Mouse (Mus musculus) inflammation-experienced regulatory T-cells, adult 6 months (primary cell): ENCODE results near the gene Pnpt1. TPM values are rescaled to one million over a fixed set of nuclear protein-coding genes. Genes with fewer than 3 reads are reported as not detected.

Source experiments
- ATAC-seq: one replicate; pipeline ENCODE4 v1.8.0; 2017
- polyA plus RNA-seq, 3 experiments: library from polyadenylated mRNA; unstranded; fragments of 100-300 nt; shearing (Covaris generic); gene quantifications; one replicate each; pipeline ENCODE4 v1.2.1; 2017

Gene Pnpt1
- polyA plus RNA-seq: 10 to 100 TPM; 30.2 to 48.6 (median 35.3) TPM

DNA sequence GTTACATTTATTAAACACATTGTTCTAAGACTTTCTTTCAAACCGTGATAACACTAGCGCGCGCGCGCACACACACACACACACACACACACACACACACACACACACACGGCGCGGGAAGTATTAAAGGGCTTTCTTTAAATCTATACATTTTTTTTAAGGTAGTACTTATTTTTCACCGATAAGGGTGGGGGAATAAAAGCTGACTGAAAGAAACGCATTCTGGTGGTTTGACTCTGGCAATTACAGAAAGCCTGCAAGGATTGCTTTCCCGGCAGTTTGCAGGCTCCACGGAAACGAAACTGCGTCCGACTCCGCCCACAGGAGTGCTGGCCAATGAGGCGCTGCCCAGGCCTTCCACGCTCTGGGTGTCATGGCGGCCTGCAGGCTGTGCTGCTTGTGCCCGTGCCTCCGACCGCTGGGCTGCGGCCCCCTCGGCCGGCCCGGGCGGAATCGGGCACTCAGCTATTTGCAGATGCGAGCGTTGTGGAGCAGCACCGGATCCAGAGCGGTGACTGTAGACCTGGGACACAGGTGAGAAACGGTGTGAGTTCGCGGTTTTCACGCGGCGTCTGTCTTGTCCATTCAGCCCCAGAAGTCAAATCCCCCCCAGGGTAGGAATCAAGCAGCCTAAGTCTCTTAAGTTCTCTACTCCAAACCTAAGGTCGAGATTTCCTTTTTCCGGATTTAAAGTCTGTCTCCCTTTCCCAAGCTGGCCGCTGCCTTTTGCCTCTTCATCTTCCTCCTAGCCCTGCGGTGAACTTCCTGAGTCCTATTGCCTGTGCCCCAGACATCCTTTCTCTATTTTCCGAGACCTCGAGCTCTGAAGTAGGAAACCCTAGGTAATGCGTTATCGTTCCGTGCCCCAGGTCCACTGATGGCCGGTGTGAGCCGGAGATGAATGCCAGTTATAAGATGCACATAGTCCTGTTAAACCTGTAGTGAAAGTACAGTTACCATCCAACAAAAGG, at the start of gene Pnpt1:
Gene Pnpt1 (plus strand): TSS at position 360 of the 971 bp plus-strand sequence.
- ATAC-seq: peak; percentile 99

- ATAC-seq: no peak
Measured at GRCm38 (mm10) chr11:29092403-29092802, 38.1 kb upstream of the Pnpt1 start.

GRCm38 (mm10) chr11:29098926-29099325, 31.6 kb upstream of the Pnpt1 start:
- ATAC-seq: no peak

GRCm38 (mm10) chr11:29129862-29130384, 621 bp upstream of the Pnpt1 start:
- peak; percentile 11 for ATAC-seq

DNA sequence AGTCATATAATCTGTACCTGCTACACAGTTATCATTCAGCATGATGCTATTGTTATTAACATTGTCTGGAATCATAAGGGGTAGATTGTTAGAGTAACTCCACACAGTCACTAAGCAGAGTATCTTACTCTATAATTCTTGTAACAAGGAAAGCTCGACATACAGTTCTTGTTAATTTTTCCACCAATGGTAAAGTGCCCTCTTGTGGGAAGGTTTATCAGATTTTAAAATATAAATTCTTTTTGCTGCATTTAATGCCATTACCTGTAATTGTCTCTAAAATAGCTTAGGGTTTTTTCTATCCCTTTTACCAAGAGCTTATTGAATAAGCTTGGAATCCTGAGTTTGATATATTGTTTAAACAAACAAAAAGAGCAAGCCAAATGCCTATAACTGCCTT, 10.1 kb downstream of the Pnpt1 start:
- ATAC-seq: no peak

- no peak for ATAC-seq
Measured at GRCm38 (mm10) chr11:29148901-29149300, 18.4 kb downstream of the Pnpt1 start.

DNA sequence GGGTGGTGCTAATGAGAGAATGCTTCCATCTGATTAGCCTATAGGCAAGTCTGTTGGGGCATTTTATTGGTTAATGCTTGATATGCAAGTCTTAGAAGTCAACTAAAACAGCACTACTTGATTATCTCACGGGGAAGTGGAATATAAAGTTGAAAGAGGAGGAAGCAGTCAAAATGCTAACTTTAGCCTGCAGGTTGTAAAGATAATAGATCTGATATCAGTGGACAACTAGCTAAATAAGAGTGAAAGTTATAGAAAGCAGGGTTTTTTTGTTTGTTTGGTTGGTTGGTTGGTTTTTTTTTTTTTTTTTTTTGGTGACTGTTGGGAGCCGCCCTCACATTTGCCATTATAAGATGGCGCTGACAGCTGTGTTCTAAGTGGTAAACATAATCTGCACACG, 33.0 kb downstream of the Pnpt1 start:
- ATAC-seq: no peak

DNA sequence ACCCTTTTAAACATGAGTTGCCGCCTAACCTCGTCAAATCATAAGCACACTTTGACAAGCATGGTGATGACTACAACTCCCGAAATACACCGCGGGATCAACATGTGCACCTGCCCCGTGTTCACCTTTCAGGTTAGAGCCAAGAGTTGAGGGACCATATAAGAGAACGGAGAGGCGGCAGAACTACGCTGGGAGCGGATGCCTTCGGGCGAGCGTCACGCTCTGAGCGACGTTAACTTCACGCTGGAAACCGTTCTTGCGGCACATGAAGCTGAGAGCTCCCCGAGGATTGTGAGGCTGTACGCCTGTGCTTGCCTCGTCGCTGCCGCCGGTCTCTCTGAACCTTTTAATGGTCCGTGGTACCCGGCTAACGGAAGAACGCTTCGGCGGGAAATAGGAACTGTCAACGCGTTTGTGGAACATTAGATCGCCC, 41.4 kb downstream of the Pnpt1 start:
- ATAC-seq: peak; percentile 52

GRCm38 (mm10) chr11:29172563-29173124, 42.1 kb downstream of the Pnpt1 start, which contains the start of gene Ppp4r3b:
TSS of gene Ppp4r3b (plus strand) at chr11:29172890.
- ATAC-seq: peak; percentile 87

DNA sequence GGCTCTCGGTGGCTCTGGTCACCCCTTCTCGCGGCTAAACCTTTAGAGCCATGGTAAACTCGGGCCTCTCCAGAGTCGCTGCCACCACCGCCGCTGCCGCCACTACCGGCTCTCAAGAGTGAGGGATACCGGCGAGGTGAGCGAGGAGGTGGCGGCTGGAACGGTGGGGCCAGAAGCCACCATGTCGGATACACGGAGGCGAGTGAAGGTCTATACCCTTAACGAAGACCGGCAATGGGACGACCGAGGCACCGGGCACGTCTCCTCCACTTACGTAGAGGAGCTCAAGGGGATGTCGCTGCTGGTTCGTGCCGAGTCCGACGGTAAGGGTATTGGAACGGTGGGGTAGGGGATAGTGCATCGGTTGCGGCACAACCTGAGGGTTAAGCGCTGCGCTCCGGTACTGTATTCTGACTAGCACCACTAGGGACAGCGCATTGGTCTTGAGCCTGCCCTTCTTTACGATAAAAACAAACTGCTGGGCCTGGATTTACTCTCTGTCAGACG, 42.6 kb downstream of the Pnpt1 start:
- ATAC-seq: peak; percentile 55

DNA sequence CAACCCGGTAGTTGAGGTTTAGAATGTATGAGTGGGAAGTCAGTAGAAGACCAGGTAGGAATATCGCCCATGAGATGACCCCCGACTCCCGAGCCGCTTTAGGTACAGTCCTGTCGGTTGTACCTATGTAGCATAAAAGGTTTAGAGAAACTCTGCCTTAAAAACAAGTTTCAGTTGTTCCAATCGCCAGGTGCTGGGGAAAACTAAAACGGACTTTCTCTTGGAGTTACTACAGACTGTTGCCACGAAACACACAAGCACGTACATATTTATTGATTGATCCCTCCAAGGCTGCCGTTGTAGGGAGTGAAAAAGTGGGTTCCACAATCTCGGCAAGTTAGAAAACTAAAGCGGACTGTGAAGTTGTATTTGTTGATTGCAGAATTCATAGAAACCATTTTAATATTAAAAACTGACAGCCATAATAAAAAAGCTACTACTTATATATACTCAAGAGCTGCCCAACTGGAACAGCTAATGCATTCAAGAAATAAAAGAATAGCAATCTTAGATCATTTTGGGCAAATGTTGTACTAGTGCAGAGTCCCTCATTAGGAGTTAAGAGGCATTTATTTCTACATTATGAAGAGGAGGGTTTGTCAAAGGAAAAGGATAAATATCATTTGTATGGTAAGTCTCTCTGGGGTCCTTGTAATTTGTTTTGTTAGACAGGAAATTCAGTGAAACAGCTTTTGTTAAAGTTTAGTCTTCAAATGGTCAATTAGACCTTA, 43.3 kb downstream of the Pnpt1 start:
- no peak for ATAC-seq

DNA sequence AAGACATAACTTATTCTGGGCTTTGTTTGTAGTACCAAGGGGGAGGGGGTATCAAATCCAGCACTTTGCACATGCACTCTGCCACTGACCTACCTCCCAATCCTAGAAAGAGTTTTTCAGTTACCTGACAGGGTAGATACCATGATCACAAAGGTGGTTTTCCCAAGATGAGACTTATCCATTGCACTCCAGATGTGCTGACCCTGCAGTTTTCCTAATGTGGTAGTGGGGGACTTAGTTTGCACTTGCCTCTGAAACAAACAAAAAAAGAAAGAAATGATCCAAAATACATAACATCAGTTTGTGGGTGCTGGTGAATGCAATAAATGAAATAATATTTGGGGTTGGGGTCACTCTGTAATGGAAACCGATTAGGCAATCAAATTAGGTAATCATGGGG, 48.8 kb downstream of the Pnpt1 start:
- ATAC-seq: no peak

GRCm38 (mm10) chr11:29180657-29181056, 50.1 kb downstream of the Pnpt1 start:
- no peak for ATAC-seq

GRCm38 (mm10) chr11:29181751-29182150, 51.2 kb downstream of the Pnpt1 start:
- ATAC-seq: no peak

GRCm38 (mm10) chr11:29188981-29189380, 58.4 kb downstream of the Pnpt1 start:
- no peak for ATAC-seq

GRCm38 (mm10) chr11:29203653-29204052, 73.1 kb downstream of the Pnpt1 start:
- ATAC-seq: no peak

DNA sequence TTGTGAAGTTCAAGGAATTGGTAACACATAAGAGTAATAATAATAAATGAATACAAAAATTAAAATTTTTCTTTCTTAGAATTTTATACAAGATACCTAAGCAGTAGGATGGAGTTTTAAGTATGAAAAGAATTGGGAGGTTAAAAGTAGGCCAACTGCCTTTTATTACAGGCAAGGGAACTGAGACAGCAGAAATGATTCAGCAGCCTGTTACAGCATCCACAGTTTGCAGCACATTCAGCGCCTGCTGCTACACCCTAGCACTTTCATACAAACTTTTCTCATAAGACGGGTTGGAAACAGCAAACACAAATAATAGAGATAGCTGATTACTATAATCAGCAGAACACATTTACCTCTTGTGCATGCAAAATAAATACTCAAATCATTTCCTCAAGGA, 79.2 kb downstream of the Pnpt1 start:
- no peak for ATAC-seq

Other genes with a start within 250 kb of the Pnpt1 start
- gene Ppp4r3b, start 42.1 kb downstream of the Pnpt1 start, polyA plus RNA-seq: 100 to 1,000 TPM; 104 to 167 (median 105) TPM
- 10 to 100 TPM; 27.2 to 31.4 (median 30.2) TPM for gene Cfap36, start 116.7 kb downstream of the Pnpt1 start, polyA plus RNA-seq
- gene Ccdc88a, start 242.9 kb downstream of the Pnpt1 start, polyA plus RNA-seq: 1 to 10 TPM in 2 of 3 experiments, under 1 TPM in 1; 0.93 to 1.3 (median 1.2) TPM